Mouse (Mus musculus): Measurements from ENCODE around the gene Ptpn6. TPM values are rescaled to one million over a fixed set of nuclear protein-coding genes. Genes with fewer than 3 reads are reported as not detected.
"Not testable (repeated sequence)": the region's sequence is repeated elsewhere in the genome, so short reads cannot be mapped to it uniquely, and the experiment has no call there.

Ptpn6 gene
- polyA plus RNA-seq, 2 experiments = 9.6 to 13.9 TPM

GRCm38 (mm10) chr6:124688151-124688758 lies 50.3 kb downstream of the Ptpn6 start:
- 87% methylated on average over 8 of the region's 8 CpGs for WGBS
- ATAC-seq (ENCODE audit: low FRiP score, low read depth) = no peak

GRCm38 (mm10) chr6:124686644-124687043 lies 51.9 kb downstream of the Ptpn6 start:
- H3K9ac ChIP-seq (ENCODE audit: low read depth, low read length, severe bottlenecking); H3K4me3 ChIP-seq (replicated peaks; ENCODE audit: low read length); H3K36me3 ChIP-seq (ENCODE audit: control insufficient read depth, insufficient read depth, low read length); DNase-seq (ENCODE audit: low spot score); H3K27me3 ChIP-seq (ENCODE audit: control insufficient read depth, insufficient read depth, low read length); H3K27ac ChIP-seq (replicated peaks; ENCODE audit: low read depth, low read length); H3K4me2 ChIP-seq (replicated peaks; ENCODE audit: low read depth, low read length, severe bottlenecking); H3K9me3 ChIP-seq (ENCODE audit: control insufficient read depth, low read length); H3K4me1 ChIP-seq (ENCODE audit: control insufficient read depth, insufficient read depth, low read length); ATAC-seq (ENCODE audit: low FRiP score, low read depth): not testable (repeated sequence)
- 76% methylated on average over 1 of the region's 1 CpGs for WGBS

More at GRCm38 (mm10) chr6:124688151-124688758, 50.3 kb downstream of the Ptpn6 start:
- H3K36me3 ChIP-seq (ENCODE audit: control insufficient read depth, insufficient read depth, low read length) = no peaks in the 10 kb centered on the region
- no peak for TF ChIP-seq POLR2A (IDR thresholded peaks at IDR 0.05; ENCODE audit: borderline replicate concordance, extremely low read depth, insufficient read depth, insufficient read length)
- H3K27ac ChIP-seq (replicated peaks; ENCODE audit: low read depth, low read length) = no peak overlapping the region
- no peak for DNase-seq (ENCODE audit: low spot score)
- H3K27me3 ChIP-seq (ENCODE audit: control insufficient read depth, insufficient read depth, low read length) = no peaks in the 10 kb centered on the region
- H3K4me2 ChIP-seq (replicated peaks; ENCODE audit: low read depth, low read length, severe bottlenecking) = no peak overlapping the region
- H3K9ac ChIP-seq (ENCODE audit: low read depth, low read length, severe bottlenecking) = no peak overlapping the region
- H3K4me3 ChIP-seq (replicated peaks; ENCODE audit: low read length) = no peak overlapping the region
- no peaks in the 10 kb centered on the region for H3K4me1 ChIP-seq (ENCODE audit: control insufficient read depth, insufficient read depth, low read length)
- H3K9me3 ChIP-seq (ENCODE audit: control insufficient read depth, low read length) = no peaks in the 10 kb centered on the region

GRCm38 (mm10) chr6:124685606-124686386 lies 52.7 kb downstream of the Ptpn6 start:
- no peaks in the 10 kb centered on the region for H3K4me1 ChIP-seq (ENCODE audit: control insufficient read depth, insufficient read depth, low read length)
- no peak overlapping the region for H3K9ac ChIP-seq (ENCODE audit: low read depth, low read length, severe bottlenecking)
- no peaks in the 10 kb centered on the region for H3K9me3 ChIP-seq (ENCODE audit: control insufficient read depth, low read length)
- TF ChIP-seq POLR2A (IDR thresholded peaks at IDR 0.05; ENCODE audit: borderline replicate concordance, extremely low read depth, insufficient read depth, insufficient read length) = no peak
- H3K27ac ChIP-seq (replicated peaks; ENCODE audit: low read depth, low read length) = no peak overlapping the region
- WGBS = 91% methylated on average over 12 of the region's 12 CpGs
- no peak overlapping the region for H3K4me3 ChIP-seq (replicated peaks; ENCODE audit: low read length)
- H3K36me3 ChIP-seq (ENCODE audit: control insufficient read depth, insufficient read depth, low read length) = no peaks in the 10 kb centered on the region
- no peaks in the 10 kb centered on the region for H3K27me3 ChIP-seq (ENCODE audit: control insufficient read depth, insufficient read depth, low read length)
- DNase-seq (ENCODE audit: low spot score) = no peak
- ATAC-seq (ENCODE audit: low FRiP score, low read depth) = no peak
- no peak overlapping the region for H3K4me2 ChIP-seq (replicated peaks; ENCODE audit: low read depth, low read length, severe bottlenecking)

- no peaks in the 10 kb centered on the region for H3K4me1 ChIP-seq (ENCODE audit: control insufficient read depth, insufficient read depth, low read length)
- H3K36me3 ChIP-seq (ENCODE audit: control insufficient read depth, insufficient read depth, low read length) = no peaks in the 10 kb centered on the region
- H3K9ac ChIP-seq (ENCODE audit: low read depth, low read length, severe bottlenecking) = no peak overlapping the region
- H3K4me3 ChIP-seq (replicated peaks; ENCODE audit: low read length) = no peak overlapping the region
- DNase-seq (ENCODE audit: low spot score) (peak; percentile 63), ATAC-seq (ENCODE audit: low FRiP score, low read depth) (no peak)
- no peak for TF ChIP-seq POLR2A (IDR thresholded peaks at IDR 0.05; ENCODE audit: borderline replicate concordance, extremely low read depth, insufficient read depth, insufficient read length)
- H3K27me3 ChIP-seq (ENCODE audit: control insufficient read depth, insufficient read depth, low read length) = no peaks in the 10 kb centered on the region
- H3K27ac ChIP-seq (replicated peaks; ENCODE audit: low read depth, low read length) = no peak overlapping the region
- no peaks in the 10 kb centered on the region for H3K9me3 ChIP-seq (ENCODE audit: control insufficient read depth, low read length)
- H3K4me2 ChIP-seq (replicated peaks; ENCODE audit: low read depth, low read length, severe bottlenecking) = no peak overlapping the region
- 69% methylated on average over 14 of the region's 14 CpGs for WGBS
Measured at GRCm38 (mm10) chr6:124683591-124684417, 54.7 kb downstream of the Ptpn6 start.

GRCm38 (mm10) chr6:124682291-124682690 lies 56.2 kb downstream of the Ptpn6 start:
- WGBS = 79% methylated on average over 6 of the region's 6 CpGs

More at GRCm38 (mm10) chr6:124682291-124682690, 56.2 kb downstream of the Ptpn6 start:
- DNase-seq (ENCODE audit: low spot score); H3K27me3 ChIP-seq (ENCODE audit: control insufficient read depth, insufficient read depth, low read length); H3K9me3 ChIP-seq (ENCODE audit: control insufficient read depth, low read length); H3K4me1 ChIP-seq (ENCODE audit: control insufficient read depth, insufficient read depth, low read length); H3K36me3 ChIP-seq (ENCODE audit: control insufficient read depth, insufficient read depth, low read length); H3K4me2 ChIP-seq (replicated peaks; ENCODE audit: low read depth, low read length, severe bottlenecking); H3K27ac ChIP-seq (replicated peaks; ENCODE audit: low read depth, low read length); H3K9ac ChIP-seq (ENCODE audit: low read depth, low read length, severe bottlenecking); H3K4me3 ChIP-seq (replicated peaks; ENCODE audit: low read length); ATAC-seq (ENCODE audit: low FRiP score, low read depth): not testable (repeated sequence)
